Mouse (Mus musculus) small intestine, adult 2 months (tissue): ENCODE results near the gene Gm8369.

Experiments used
- CTCF ChIP-seq: fragments of 200-500 bp; IDR thresholded peaks from 2 replicates; pipeline ENCODE4 v1.5.1; 2012; ENCODE audit warnings: low read depth, mild to moderate bottlenecking, control low read depth, inconsistent platforms, low read length, moderate library complexity, mixed read lengths; ENCODE audit not compliant: insufficient replicate concordance, insufficient read length; ENCODE audit errors: extremely low read depth
- POLR2A ChIP-seq: fragments of 200-500 bp; IDR thresholded peaks from 2 replicates; pipeline ENCODE4 v1.6.1; 2012; ENCODE audit warnings: low read depth, mild to moderate bottlenecking, control low read depth, inconsistent platforms, low read length, moderate library complexity

DNA sequence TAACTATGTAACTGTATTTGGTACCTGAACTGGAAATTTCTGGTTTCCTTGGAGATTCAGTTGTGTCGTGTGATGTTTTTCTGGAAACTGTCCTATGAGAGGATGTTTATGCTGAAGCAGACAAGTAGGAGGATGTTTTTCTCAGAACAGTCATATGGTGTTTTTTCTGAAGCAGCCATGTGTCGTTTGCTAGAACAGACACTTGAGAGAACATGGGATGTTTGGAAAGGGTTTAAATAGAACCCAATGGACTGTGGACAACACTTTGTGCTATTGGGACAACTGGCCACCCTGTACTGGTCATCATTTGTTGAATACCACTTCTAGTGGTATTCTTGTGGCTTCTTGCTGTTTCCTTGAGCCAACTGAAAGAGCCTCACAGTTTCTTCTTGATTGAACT is at the start of gene Gm8369:
- TF ChIP-seq CTCF (no peak), POLR2A (no peak)
